21 mouse cellular contexts compared by ENCODE assay signal in the genomic region with DNA sequence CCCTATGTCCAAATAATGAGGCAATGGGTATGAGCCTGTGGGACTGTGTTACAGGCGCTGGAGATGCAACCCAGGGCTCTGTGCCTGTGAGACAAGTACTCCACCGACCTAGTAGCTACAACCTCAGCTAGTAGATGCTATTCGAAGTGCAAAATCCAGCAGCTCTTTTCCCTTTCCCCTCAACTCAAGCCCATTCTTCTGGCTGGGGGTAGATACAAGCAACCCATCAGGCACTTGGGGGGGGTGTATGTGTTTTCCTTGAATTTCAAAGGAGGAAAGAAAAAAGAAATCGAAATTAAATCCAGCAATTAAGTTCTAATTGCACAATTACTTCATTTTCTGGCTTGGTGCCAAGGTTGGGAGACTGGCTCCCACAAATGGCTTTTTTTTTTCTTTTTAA.
DNase-seq lines count a peak whose midpoint lies in the region; ATAC-seq and TF ChIP-seq lines count a peak whose summit lies in the region.
"Had no signal": no experiment of that assay in that cellular context is flagged by ENCODE, and none has a peak within 500 bp of the region (broad histone marks: within the 10 kb centered on the region; RNA-seq: fewer than 3 reads in every experiment).

No protein-coding gene starts in this region.

- H3K4me3 ChIP-seq in layer of hippocampus, adult 2 months = no peak overlapping the region
- H3K4me3 ChIP-seq in forebrain, embryonic 14.5 days (ENCODE audit: low read depth, low read length) = no peak overlapping the region
- H3K4me3 ChIP-seq: erythroblast, embryonic 14.5 days; liver, embryonic 13.5 days; lung, embryonic 15.5 days; midbrain, embryonic 12.5 days had no signal

- no peaks in the 10 kb centered on the region for H3K9me3 ChIP-seq in forebrain, embryonic 14.5 days (replicated peaks; ENCODE audit: control insufficient read depth, low read length)
- H3K9me3 ChIP-seq: liver, embryonic 13.5 days; lung, embryonic 15.5 days; midbrain, embryonic 12.5 days had no signal

- DNase-seq in cerebellum, postnatal 10 days = peak; percentile 13 to 39
- DNase-seq in cerebellum, adult 8-10 months = no peak
- peak; percentile 22 to 34 for DNase-seq in layer of hippocampus, adult 2 months (ENCODE audit: low spot score in 2 of 2)
- DNase-seq in layer of hippocampus, adult 9-10 months (ENCODE audit: low spot score) = no peak
- peak; percentile 29 for DNase-seq in MN1 (ENCODE audit: low spot score)
- peak; percentile 94 for DNase-seq in forebrain, embryonic 14.5 days (ENCODE audit: low spot score)
- no peak for DNase-seq in embryo, embryonic 10 days (ENCODE audit: low spot score)
- DNase-seq in gastrocnemius, postnatal 14 days = no peak
- DNase-seq: adrenal gland, postnatal 14 days; cerebellum, adult 11-12 months; cerebellum, postnatal 36 days; gastrocnemius, postnatal 25 days; kidney, adult 11 months; kidney, postnatal 10 days; liver, embryonic 13.5 days; right cerebral cortex, adult 18-20 months; thymus, postnatal 14 days had no signal

- no peak for TF ChIP-seq CTCF in layer of hippocampus, adult 2 months (conservative IDR thresholded peaks at IDR 0.05)

- WGBS in forebrain, embryonic 14.5 days = 22% methylated on average over 4 of the region's 4 CpGs

- no peak overlapping the region for H3K4me2 ChIP-seq in forebrain, embryonic 14.5 days (ENCODE audit: low read length)
- H3K4me2 ChIP-seq: liver, embryonic 13.5 days; lung, embryonic 15.5 days; midbrain, embryonic 12.5 days had no signal

- peaks cover 7% of the 10 kb centered on the region; the same call in 1 of the 2 replicates for H3K4me1 ChIP-seq in forebrain, embryonic 14.5 days (ENCODE audit: control insufficient read depth, insufficient read depth, low read length)
- H3K4me1 ChIP-seq: liver, embryonic 13.5 days; lung, embryonic 15.5 days; midbrain, embryonic 12.5 days had no signal

- no peaks in the 10 kb centered on the region for H3K27me3 ChIP-seq in forebrain, embryonic 14.5 days (replicated peaks; ENCODE audit: control insufficient read depth, insufficient read depth, low read length)
- H3K27me3 ChIP-seq: liver, embryonic 13.5 days; lung, embryonic 15.5 days; midbrain, embryonic 12.5 days had no signal

- no peaks in the 10 kb centered on the region for H3K36me3 ChIP-seq in forebrain, embryonic 14.5 days (ENCODE audit: control insufficient read depth, insufficient read depth, low read length)
- H3K36me3 ChIP-seq: liver, embryonic 13.5 days; lung, embryonic 15.5 days; midbrain, embryonic 12.5 days had no signal

- no peak overlapping the region for H3K27ac ChIP-seq in layer of hippocampus, adult 2 months
- peak overlapping the region; percentile 18; the same call in 1 of the 2 replicates for H3K27ac ChIP-seq in forebrain, embryonic 14.5 days (ENCODE audit: low read depth, low read length)
- H3K27ac ChIP-seq: liver, embryonic 13.5 days; lung, embryonic 15.5 days; midbrain, embryonic 12.5 days had no signal

- H3K9ac ChIP-seq in forebrain, embryonic 14.5 days (ENCODE audit: low read length) = no peak overlapping the region
- H3K9ac ChIP-seq: liver, embryonic 13.5 days; lung, embryonic 15.5 days; midbrain, embryonic 12.5 days had no signal

- peak; percentile 78 for ATAC-seq in forebrain, embryonic 14.5 days
- ATAC-seq: activated CD4-positive, CD25-positive, alpha-beta regulatory T cell, adult 4 months had no signal

- intact Hi-C loops in gastrocnemius, postnatal 14 days (cut with DNase I; ENCODE audit: low total_unique reads) = no loop called here

Comparison
In these comparisons a context has a peak if more than half of its experiments do, and no peak if none do; other contexts are left out.
1. DNase-seq: peak in cerebellum, postnatal 10 days (2 of 2), layer of hippocampus, adult 2 months (2 of 2), MN1 (single experiment) and forebrain, embryonic 14.5 days (single experiment); none in cerebellum, adult 8-10 months (single experiment), layer of hippocampus, adult 9-10 months (single experiment), embryo, embryonic 10 days (single experiment) and gastrocnemius, postnatal 14 days (single experiment).